Mouse (Mus musculus): ENCODE measurements around the gene Noxo1.
"Not testable (repeated sequence)": the region's sequence is repeated elsewhere in the genome, so short reads cannot be mapped to it uniquely, and the experiment has no call there.

The Noxo1 gene

GRCm38 (mm10) chr17:24696011-24696697 is at the start of gene Noxo1, which contains the start of gene Gfer:
Noxo1 (plus strand) TSS chr17:24696234.
Gfer (minus strand) TSS chr17:24696156.
- peak; percentile 44 to 69 for DNase-seq (ENCODE audit: low spot score in 2 of 2)

GRCm38 (mm10) chr17:24646381-24646780 is 49.7 kb upstream of the Noxo1 start:
- DNase-seq (ENCODE audit: low spot score in 2 of 2), result no peak

DNA sequence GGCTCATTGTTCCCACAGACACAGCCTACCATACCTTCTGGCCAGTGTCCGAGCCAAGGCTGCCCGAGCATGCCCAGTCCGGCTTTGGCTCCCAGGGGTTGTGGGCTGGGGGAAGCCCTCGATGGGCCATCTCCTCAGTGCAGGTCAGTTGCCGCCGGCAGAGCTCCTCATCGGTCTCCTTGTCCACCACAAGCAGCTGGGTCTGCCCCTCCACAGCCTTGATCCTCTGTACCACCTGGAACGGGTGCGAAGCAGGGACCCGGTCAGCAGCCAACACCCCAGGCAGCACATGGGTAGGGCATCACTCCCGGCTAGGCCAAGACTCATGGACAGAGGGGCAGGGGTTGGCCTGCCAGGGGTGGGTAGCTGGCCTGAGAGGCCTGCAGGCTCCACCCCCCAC is 48.5 kb upstream of the Noxo1 start:
- no peak for DNase-seq (ENCODE audit: low spot score in 2 of 2)

- DNase-seq (ENCODE audit: low spot score in 2 of 2), result no peak
Observed at GRCm38 (mm10) chr17:24648731-24649377, 47.2 kb upstream of the Noxo1 start.

DNA sequence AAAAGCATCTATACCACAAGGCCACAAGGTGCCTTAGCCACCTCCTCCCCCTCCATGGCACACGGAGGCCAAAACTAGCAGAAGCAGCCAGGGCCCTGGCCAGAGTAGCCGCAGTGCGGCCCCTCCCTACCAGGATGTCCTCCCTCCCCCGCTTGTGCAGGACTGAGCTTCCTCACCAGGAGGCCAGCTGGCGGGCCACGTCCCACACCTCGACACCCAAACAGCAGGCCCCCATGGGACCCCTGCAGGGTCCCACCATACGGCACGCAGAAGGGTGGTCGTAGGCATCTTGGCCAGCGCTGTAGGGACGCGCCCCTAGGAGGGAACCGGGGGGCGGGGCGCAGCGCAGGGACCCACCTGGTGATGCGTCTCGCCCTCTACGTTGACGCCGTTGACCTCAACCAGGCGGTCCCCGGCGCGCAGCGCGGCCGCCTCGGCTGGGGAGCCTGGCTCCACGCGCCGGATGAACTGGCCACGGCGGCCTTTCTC is 46.4 kb upstream of the Noxo1 start:
- DNase-seq (ENCODE audit: low spot score in 2 of 2), result peak in 1 of 2 experiments; percentile 31

DNA sequence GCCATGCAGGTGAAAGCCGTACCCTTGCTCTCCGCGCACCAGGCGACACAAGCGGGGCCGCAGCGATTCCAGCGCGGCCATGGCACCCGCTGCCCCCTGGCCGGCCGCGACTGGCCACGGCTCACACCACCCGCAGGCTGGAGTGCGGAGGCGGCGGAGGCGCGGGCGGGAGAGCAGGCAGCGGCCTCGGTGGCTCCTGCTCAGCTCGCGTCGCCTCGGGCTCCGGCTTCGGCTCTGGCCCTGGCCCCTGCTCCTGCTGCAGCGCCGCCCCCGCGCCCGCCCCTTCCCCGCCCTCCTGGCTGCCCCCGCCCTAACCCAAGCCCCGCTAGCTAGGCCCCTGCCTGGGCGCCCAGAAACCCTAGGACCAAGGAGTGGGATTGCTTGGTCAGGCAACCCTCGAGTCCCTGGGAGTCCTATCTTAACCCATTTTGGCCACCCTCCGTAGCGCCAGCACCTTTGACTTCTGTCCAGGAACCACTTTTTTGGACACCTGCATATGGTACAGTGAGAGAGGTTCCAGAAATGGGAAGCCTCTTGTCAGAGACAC is 45.9 kb upstream of the Noxo1 start, which contains the start of gene Slc9a3r2:
Slc9a3r2 (minus strand) TSS at position 258 of the 547 bp plus-strand sequence.
- DNase-seq (ENCODE audit: low spot score in 2 of 2), result no peak

DNA sequence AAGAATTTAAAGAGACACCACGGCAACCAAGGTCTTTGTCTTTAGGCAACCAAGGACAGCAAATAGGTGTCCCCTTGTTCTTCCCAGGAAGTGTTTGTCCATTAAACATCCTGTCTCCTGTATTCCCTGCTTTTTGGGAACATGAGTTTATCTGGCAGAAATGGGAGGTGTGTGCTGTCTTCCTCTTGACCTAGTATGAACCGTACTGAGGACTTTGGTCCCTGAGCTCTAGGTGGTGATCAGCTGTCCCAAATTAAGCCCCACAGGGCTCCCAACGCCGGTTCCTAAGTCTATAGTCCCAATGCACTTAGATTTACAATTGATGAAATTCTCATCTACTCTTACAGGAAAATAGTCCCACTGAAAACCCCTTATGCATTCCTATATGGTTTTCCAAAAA is 45.3 kb upstream of the Noxo1 start:
- no peak for DNase-seq (ENCODE audit: low spot score in 2 of 2)

- DNase-seq (ENCODE audit: low spot score in 2 of 2), result no peak
Observed at GRCm38 (mm10) chr17:24651835-24652234, 44.2 kb upstream of the Noxo1 start.

- DNase-seq (ENCODE audit: low spot score in 2 of 2), result peak in 1 of 2 experiments; percentile 60
Observed at GRCm38 (mm10) chr17:24653967-24654710, 41.9 kb upstream of the Noxo1 start.

GRCm38 (mm10) chr17:24654969-24655368 is 41.1 kb upstream of the Noxo1 start:
- no peak for DNase-seq (ENCODE audit: low spot score in 2 of 2)

GRCm38 (mm10) chr17:24658017-24658758 is 37.8 kb upstream of the Noxo1 start, which contains the start of gene Npw:
Npw (minus strand) TSS chr17:24658457.
- DNase-seq (ENCODE audit: low spot score in 2 of 2), result no peak

GRCm38 (mm10) chr17:24667011-24667410 is 29.0 kb upstream of the Noxo1 start:
- not testable (repeated sequence) for DNase-seq (ENCODE audit: low spot score in 2 of 2)

GRCm38 (mm10) chr17:24667416-24667815 is 28.6 kb upstream of the Noxo1 start:
- no peak for DNase-seq (ENCODE audit: low spot score in 2 of 2)

DNA sequence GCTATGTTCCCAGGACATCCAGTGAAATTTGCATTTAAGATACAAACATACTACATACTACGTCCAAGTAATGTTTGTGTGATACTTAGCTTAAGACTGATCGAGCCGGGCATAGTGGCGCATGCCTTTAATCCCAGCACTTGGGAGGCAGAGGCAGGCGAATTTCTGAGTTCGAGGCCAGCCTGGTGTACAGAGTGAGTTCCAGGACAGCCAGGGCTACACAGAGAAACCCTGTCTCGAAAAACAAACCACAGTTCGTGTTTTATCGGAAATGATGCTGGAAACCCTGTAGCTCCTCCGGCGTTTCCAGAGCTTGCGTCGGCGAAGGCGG is 26.9 kb upstream of the Noxo1 start:
- not testable (repeated sequence) for DNase-seq (ENCODE audit: low spot score in 2 of 2)

DNA sequence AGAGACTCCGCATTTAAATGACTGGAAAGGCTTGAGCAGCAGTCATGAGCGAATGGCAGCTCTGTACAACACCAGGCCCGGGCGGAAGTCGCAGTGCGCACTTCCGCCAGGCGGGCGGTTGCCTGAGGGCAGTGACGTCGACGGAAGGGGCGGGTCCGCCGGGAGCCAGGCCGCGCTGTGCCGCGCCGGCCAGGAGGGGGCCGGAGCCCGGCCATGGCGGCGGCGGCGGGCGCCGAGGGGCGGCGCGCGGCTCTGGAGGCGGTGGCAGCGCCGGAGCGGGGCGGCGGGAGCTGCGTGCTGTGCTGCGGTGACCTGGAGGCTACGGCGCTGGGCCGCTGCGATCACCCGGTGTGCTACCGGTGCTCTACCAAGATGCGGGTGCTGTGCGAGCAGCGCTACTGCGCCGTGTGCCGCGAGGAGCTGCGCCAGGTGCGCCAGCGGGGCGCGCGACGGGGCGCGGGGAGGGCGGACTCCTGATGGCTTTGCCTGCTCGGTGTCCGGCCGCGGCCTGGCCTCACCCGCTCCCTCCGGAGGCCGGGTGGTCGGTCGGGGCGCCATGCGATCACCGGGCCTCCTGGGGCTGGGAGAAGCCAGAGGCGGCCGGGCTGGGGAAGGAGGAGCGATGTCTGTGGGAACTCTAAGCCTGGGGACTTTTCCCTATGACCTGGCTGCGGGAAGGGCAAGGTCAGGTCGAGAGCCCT is 26.3 kb upstream of the Noxo1 start, which contains the start of gene Zfp598:
Zfp598 (plus strand) TSS at position 143 of the 701 bp plus-strand sequence.
- DNase-seq (ENCODE audit: low spot score in 2 of 2), result peak; percentile 85 to 89

GRCm38 (mm10) chr17:24670246-24670844 is 25.7 kb upstream of the Noxo1 start:
- no peak for DNase-seq (ENCODE audit: low spot score in 2 of 2)

DNA sequence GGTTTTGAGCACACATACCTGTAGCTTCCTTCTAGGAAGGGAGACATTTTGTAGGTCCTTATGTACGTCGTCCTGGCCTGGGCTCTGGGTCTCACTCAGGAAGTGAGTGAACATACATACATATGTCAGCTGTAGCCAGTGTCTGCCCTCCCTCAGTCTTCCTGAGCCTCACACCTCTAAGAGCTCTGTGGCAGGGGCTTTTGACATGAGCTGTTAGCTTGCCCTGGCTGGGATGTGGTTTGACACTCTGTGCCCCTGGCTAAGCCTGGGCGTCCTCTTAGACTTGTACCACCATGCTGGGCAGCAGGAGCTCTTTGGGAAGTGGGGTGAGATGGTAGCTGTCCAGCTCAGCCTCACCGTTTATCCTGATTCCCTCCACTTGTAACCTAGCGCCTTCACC is 24.7 kb upstream of the Noxo1 start:
- no peak for DNase-seq (ENCODE audit: low spot score in 2 of 2)

DNA sequence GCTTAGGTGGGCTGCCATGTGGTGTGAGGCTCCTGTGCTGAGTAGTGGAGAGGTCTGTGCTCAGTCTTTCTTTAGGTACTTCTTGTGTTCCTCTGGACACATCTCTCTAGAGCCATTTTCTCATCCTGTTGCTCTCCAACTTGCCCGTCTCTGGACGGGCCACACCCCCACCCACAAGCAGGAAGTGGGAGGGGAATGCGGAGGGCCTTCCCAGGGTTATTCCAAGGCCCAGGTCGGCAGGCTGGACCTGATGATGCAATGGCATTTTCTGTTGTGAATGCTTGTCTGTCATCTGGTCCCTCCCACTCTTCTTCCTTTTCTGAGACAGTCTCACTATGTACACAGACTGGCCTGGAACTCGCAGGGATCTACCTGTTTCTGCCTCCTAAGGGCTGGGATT is 23.9 kb upstream of the Noxo1 start:
- DNase-seq (ENCODE audit: low spot score in 2 of 2), result no peak

DNA sequence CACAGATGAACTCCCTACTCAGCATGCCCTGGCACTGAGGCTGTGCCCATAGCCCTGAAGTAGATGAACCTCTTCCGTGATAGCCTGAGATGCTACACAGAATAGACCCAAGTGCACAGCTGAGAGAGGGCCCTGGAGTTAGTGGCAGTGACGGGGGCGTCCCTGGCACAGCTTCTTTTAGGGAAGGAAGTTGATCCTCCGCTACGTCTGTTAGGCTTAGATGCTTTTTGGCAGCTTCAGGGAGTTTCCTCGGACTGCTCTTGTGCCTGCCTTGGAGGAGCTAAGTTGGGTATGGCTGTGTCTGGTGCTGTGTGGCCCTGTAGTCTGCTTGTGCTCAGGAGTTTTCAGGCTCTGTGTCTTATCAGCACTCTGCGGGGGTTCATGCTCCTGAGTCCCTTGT is 21.8 kb upstream of the Noxo1 start:
- DNase-seq (ENCODE audit: low spot score in 2 of 2), result no peak

DNA sequence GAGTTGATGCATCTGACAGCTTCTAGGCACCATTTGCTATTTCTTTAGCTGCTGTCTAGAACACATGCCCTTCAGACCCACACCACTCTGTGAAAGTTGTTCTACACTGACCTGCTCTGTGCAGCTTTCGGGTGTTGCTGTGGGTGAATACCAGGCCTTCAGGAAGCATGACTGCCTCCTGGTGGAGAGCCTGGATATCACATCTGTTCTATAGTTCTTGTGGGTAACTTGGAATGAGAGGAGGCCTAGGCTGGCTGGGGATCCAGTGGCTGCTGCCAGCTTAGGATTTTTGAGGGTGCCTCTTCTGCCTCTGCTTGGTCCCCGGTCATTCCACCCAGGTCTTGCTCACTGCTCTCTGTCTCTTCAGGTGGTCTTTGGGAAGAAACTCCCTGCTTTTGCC is 19.8 kb upstream of the Noxo1 start:
- DNase-seq (ENCODE audit: low spot score in 2 of 2), result no peak

Measured in frontal cortex, postnatal 14 days (tissue).